Mouse (Mus musculus) forebrain, embryonic 16.5 days (tissue): ENCODE measurements around the gene Fam124a. TPM values are rescaled to one million over a fixed set of nuclear protein-coding genes. Genes with fewer than 3 reads are reported as not detected.
A peak's percentile ranks its signal among the peaks of the same experiment; 100 is the strongest.

ENCODE experiments used
- ATAC-seq: fragments of 200-750 bp; cut with Nextera tagmentation; 2 replicates; pipeline ENCODE4 v1.8.0; 2017; ENCODE audit warnings: mild to moderate bottlenecking, moderate library complexity
- H3K27ac ChIP-seq: fragments of 300-500 bp; sonication (generic); 2 replicates; pipeline ENCODE4 v1.5.1; 2014; ENCODE audit warnings: low read length, control low read depth
- H3K27me3 ChIP-seq: fragments of 300-500 bp; sonication (generic); replicated peaks from 2 replicates; pipeline ENCODE4 v1.6.1; 2014; ENCODE audit warnings: low read length; ENCODE audit not compliant: control insufficient read depth, insufficient read depth
- H3K36me3 ChIP-seq: fragments of 300-500 bp; sonication (generic); 2 replicates; pipeline ENCODE4 v1.6.1; 2014; ENCODE audit not compliant: control insufficient read depth, insufficient read depth
- H3K4me1 ChIP-seq: fragments of 300-500 bp; sonication (generic); replicated peaks from 2 replicates; pipeline ENCODE4 v1.6.1; 2014; ENCODE audit warnings: low read length; ENCODE audit not compliant: control insufficient read depth, insufficient read depth
- H3K4me2 ChIP-seq: fragments of 300-500 bp; sonication (generic); 2 replicates; pipeline ENCODE4 v1.6.1; 2014; ENCODE audit warnings: mild to moderate bottlenecking, low read length, control low read depth
- H3K4me3 ChIP-seq: fragments of 300-500 bp; sonication (generic); replicated peaks from 2 replicates; pipeline ENCODE4 v1.5.1; 2014; ENCODE audit warnings: mild to moderate bottlenecking, low read length, control low read depth
- H3K9ac ChIP-seq: fragments of 300-500 bp; sonication (generic); replicated peaks from 2 replicates; pipeline ENCODE4 v1.6.1; 2014; ENCODE audit warnings: low read depth, low read length, control low read depth
- H3K9me3 ChIP-seq: fragments of 300-500 bp; sonication (generic); 2 replicates; pipeline ENCODE4 v1.6.1; 2016; ENCODE audit warnings: low read length; ENCODE audit not compliant: control insufficient read depth
- WGBS: fragments of 180-500 bp; shearing (Covaris S2); extraction: QIAGEN DNeasy Blood & Tissue Kit; methylation state at CpG from one replicate; pipeline ENCODE4 v1.1.7; 2014; 5-methylcytosine and 5-hydroxymethylcytosine counted together
- polyA plus RNA-seq: library from polyadenylated mRNA; unstranded; fragments of >200 nt; fragmentation: Nextera tagmentation; extraction: Ambion mirVana; gene quantifications from 2 replicates; pipeline ENCODE4 v1.2.1, GENCODE M21; 2015

Fam124a gene
- polyA plus RNA-seq, 1 experiment from 2014 or later = 47.6 TPM

DNA sequence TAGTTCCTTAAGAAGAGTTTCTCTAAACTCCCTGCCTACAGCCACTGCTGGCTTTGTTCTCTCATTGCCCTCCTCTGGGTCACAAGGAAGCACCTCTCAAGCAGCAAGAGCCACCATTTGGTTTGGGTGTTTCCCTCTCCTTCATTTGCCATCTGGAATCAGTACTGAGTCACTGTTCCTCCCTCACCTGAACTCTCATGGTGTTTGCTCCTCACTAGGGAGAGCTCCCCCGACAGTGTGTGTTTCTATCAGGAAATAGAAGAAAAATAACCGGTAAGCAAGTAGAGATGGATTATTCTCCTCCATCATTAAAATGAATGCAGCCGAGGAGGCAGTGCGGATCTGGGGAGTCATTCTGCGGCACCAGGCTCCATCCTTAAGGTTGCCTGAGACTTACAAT lies 13.9 kb downstream of the Fam124a start:
- no peak overlapping the region for H3K4me2 ChIP-seq
- ATAC-seq = no peak
- peaks cover 5% of the 10 kb centered on the region; the same call in 1 of the 2 replicates for H3K36me3 ChIP-seq
- H3K9ac ChIP-seq = no peak overlapping the region
- no peaks in the 10 kb centered on the region for H3K9me3 ChIP-seq
- no peak overlapping the region for H3K4me3 ChIP-seq
- H3K27ac ChIP-seq = no peak overlapping the region
- H3K4me1 ChIP-seq = peaks cover 10% of the 10 kb centered on the region
- 95% methylated on average over 5 of the region's 5 CpGs for WGBS
- no peaks in the 10 kb centered on the region for H3K27me3 ChIP-seq

DNA sequence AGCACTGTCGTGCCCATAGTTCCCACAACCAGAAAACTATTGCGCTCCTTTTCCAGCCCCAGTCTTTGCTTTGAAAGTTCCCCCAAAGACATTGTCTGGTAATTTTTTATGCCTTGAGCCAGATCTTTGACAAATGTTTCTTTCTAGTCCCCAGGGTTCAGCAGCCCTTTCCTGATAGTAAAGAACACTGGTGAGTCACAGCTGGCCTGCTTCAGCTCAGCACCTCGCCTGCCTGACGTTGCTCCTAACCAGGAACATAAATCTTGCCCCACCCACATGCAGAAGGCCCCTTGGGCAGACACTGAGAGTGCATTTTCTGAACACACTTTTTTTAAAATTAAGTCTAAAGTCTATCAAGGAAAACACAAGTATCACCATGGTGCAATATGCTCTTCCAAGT lies 14.8 kb downstream of the Fam124a start:
- Histone ChIP-seq H3K27ac (no peak overlapping the region), H3K4me1 (peaks cover 10% of the 10 kb centered on the region), H3K4me3 (no peak overlapping the region), H3K9ac (no peak overlapping the region), H3K27me3 (no peaks in the 10 kb centered on the region), H3K9me3 (no peaks in the 10 kb centered on the region), H3K4me2 (no peak overlapping the region), H3K36me3 (peaks cover 3% of the 10 kb centered on the region; the same call in 1 of the 2 replicates)
- WGBS = 71% methylated on average over 4 of the region's 4 CpGs
- ATAC-seq = no peak

GRCm38 (mm10) chr14:62573454-62573853 lies 17.9 kb downstream of the Fam124a start:
- peaks cover 13% of the 10 kb centered on the region for H3K4me1 ChIP-seq
- H3K9me3 ChIP-seq = no peaks in the 10 kb centered on the region
- no peak overlapping the region for H3K9ac ChIP-seq
- no peak overlapping the region for H3K4me3 ChIP-seq
- no peak for ATAC-seq
- no peaks in the 10 kb centered on the region for H3K36me3 ChIP-seq
- H3K27ac ChIP-seq = no peak overlapping the region
- no peak overlapping the region for H3K4me2 ChIP-seq
- 19% methylated on average over 1 of the region's 3 CpGs for WGBS
- H3K27me3 ChIP-seq = no peaks in the 10 kb centered on the region

- 26% methylated on average over 6 of the region's 6 CpGs for WGBS
- no peaks in the 10 kb centered on the region for H3K9me3 ChIP-seq
- H3K4me1 ChIP-seq = peaks cover 13% of the 10 kb centered on the region
- H3K4me2 ChIP-seq = no peak overlapping the region
- no peak for ATAC-seq
- no peaks in the 10 kb centered on the region for H3K27me3 ChIP-seq
- H3K4me3 ChIP-seq = no peak overlapping the region
- H3K27ac ChIP-seq = no peak overlapping the region
- H3K9ac ChIP-seq = no peak overlapping the region
- H3K36me3 ChIP-seq = 0 out of 2 replicates have a peak, but pooled peaks cover 2% of the 10 kb centered on the region
Measured at GRCm38 (mm10) chr14:62574906-62575305, 19.4 kb downstream of the Fam124a start.

DNA sequence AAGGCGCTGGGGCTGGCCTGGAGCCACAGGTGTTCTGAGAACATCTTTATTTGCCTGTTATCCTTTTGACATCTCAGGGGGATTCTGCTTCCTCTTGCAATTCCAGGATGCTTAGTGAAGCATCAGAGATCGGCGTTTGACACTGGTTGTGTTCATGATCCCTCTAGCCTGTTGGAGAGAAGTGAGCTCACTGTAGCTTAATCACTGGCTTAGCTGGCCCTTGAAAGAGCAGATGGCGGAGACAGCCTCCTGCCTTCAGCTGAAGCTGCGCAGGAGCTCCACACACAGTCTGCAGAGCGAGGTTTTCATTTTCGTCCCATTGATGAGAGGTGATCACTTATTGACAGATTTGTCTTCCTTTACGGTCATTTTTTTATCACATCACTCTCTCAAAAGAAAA lies 20.3 kb downstream of the Fam124a start:
- Histone ChIP-seq H3K9me3 (no peaks in the 10 kb centered on the region), H3K9ac (no peak overlapping the region), H3K4me1 (peaks cover 13% of the 10 kb centered on the region), H3K4me2 (no peak overlapping the region), H3K4me3 (no peak overlapping the region), H3K36me3 (0 out of 2 replicates have a peak, but pooled peaks cover 2% of the 10 kb centered on the region), H3K27me3 (no peaks in the 10 kb centered on the region), H3K27ac (no peak overlapping the region)
- no peak for ATAC-seq
- 57% methylated on average over 8 of the region's 8 CpGs for WGBS

DNA sequence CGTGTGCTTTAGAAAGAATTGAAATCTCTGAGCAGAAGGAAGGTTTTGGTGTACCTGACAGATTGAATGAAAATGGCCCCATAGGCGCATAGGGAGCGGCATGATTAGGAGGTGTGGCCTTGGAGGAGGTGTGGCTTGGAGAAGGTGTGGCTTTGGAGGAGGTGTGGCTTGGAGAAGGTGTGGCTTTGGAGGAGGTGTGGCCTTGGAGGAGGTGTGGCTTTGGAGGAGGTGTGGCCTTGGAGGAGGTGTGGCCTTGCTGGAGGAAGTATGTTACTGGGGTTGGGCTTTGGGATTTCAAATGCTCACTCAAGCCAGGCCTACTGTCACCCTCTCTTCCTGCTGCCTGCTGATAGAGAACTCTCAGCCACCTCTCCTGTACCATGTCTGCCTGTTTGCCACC lies 25.4 kb downstream of the Fam124a start:
- Histone ChIP-seq H3K4me2 (no peak overlapping the region), H3K27ac (no peak overlapping the region), H3K4me1 (peaks cover 38% of the 10 kb centered on the region), H3K9ac (no peak overlapping the region), H3K9me3 (no peaks in the 10 kb centered on the region), H3K4me3 (no peak overlapping the region), H3K27me3 (no peaks in the 10 kb centered on the region), H3K36me3 (0 out of 2 replicates have a peak, but pooled peaks cover 2% of the 10 kb centered on the region)
- no peak for ATAC-seq
- 89% methylated on average over 3 of the region's 3 CpGs for WGBS

GRCm38 (mm10) chr14:62581768-62582167 lies 26.2 kb downstream of the Fam124a start:
- H3K27ac ChIP-seq = 0 out of 2 replicates have a peak overlapping the region, but pooled peaks have one; percentile 37
- H3K4me1 ChIP-seq = peaks cover 39% of the 10 kb centered on the region
- H3K36me3 ChIP-seq = 0 out of 2 replicates have a peak, but pooled peaks cover 2% of the 10 kb centered on the region
- H3K9me3 ChIP-seq = no peaks in the 10 kb centered on the region
- ATAC-seq = no peak
- no peak overlapping the region for H3K9ac ChIP-seq
- H3K4me3 ChIP-seq = no peak overlapping the region
- no peak overlapping the region for H3K4me2 ChIP-seq
- no peaks in the 10 kb centered on the region for H3K27me3 ChIP-seq
- WGBS = 10% methylated on average over 9 of the region's 9 CpGs

DNA sequence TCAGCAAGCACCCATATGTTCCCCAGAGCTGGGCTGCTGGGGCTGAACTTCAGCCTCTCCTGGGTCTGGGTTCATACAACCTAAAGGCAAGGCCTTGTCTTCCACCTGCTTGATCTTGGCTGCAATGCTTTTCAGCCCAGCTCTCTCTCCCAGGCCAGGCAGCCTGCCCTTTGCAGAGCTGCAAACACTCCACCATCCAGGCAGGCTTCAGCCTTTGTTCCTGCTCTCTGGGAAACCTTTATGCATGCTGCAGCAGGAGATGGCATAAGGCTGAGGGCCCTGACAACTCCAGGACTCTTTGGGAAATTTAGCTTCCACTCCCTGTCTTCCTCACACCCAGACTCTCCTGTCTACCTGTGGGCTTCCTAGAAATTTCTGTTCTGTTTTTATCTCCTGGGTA lies 29.1 kb downstream of the Fam124a start:
- 0 out of 2 replicates have a peak, but pooled peaks have one; percentile 39 for ATAC-seq
- Histone ChIP-seq H3K9me3 (no peaks in the 10 kb centered on the region), H3K36me3 (peaks cover 7% of the 10 kb centered on the region; the same call in 1 of the 2 replicates), H3K4me2 (no peak overlapping the region), H3K4me3 (no peak overlapping the region), H3K27me3 (no peaks in the 10 kb centered on the region), H3K27ac (peak overlapping the region; percentile 83), H3K9ac (peak overlapping the region; percentile 37), H3K4me1 (peaks cover 39% of the 10 kb centered on the region)

DNA sequence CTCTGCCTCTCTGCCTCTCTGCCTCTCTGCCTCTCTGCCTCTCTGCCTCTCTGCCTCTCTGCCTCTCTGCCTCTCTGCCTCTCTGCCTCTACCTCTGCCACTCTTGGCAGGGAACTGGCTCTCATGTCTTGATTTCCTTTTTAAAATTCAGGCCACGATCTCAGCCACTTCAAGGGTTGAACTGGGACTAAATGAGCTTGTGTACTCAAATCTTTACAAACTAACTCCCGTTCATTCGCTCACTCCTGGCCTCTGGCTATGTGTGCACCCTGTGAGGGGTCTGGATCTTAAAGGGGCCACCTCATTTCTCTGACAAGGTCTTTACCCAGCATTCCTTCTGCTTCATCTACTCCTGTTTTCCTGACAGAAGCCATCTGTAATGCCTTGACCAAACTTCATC lies 29.8 kb downstream of the Fam124a start:
- Histone ChIP-seq H3K4me3 (no peak overlapping the region), H3K36me3 (peaks cover 5% of the 10 kb centered on the region; the same call in 1 of the 2 replicates), H3K4me2 (no peak overlapping the region), H3K9ac (no peak overlapping the region), H3K4me1 (peaks cover 39% of the 10 kb centered on the region), H3K9me3 (no peaks in the 10 kb centered on the region), H3K27ac (peak overlapping the region; percentile 83), H3K27me3 (no peaks in the 10 kb centered on the region)
- 8% methylated on average over 3 of the region's 3 CpGs for WGBS
- ATAC-seq = peak; percentile 92

- WGBS = 7% methylated on average over 6 of the region's 6 CpGs
- H3K9me3 ChIP-seq = no peaks in the 10 kb centered on the region
- no peak overlapping the region for H3K4me2 ChIP-seq
- H3K27me3 ChIP-seq = no peaks in the 10 kb centered on the region
- H3K9ac ChIP-seq = no peak overlapping the region
- H3K4me3 ChIP-seq = no peak overlapping the region
- peak; percentile 70 for ATAC-seq
- H3K4me1 ChIP-seq = peaks cover 21% of the 10 kb centered on the region
- H3K36me3 ChIP-seq = no peaks in the 10 kb centered on the region
- H3K27ac ChIP-seq = no peak overlapping the region
Measured at GRCm38 (mm10) chr14:62600109-62600522, 44.6 kb downstream of the Fam124a start.
